Mouse (Mus musculus): Measurements from ENCODE around the gene Pip4k2c. TPM values are rescaled to one million over a fixed set of nuclear protein-coding genes. Genes with fewer than 3 reads are reported as not detected.
A peak's percentile ranks its signal among the peaks of the same experiment; 100 is the strongest.
"Not testable (repeated sequence)": the region's sequence is repeated elsewhere in the genome, so short reads cannot be mapped to it uniquely, and the experiment has no call there.

Gene Pip4k2c
- total RNA-seq, 2 experiments from 2014 or later, result 7.6 to 7.9 TPM

GRCm38 (mm10) chr10:127203106-127203505 is 8.3 kb downstream of the Pip4k2c start:
- H3K4me3 ChIP-seq, result no peak overlapping the region
- DNase-seq, result no peak
- intact Hi-C loops (cut with DNase I), result no loop called here
- H3K27ac ChIP-seq, result no peak overlapping the region
- no peak for TF ChIP-seq CTCF (IDR thresholded peaks at IDR 0.05)

GRCm38 (mm10) chr10:127200279-127200678 is 11.1 kb downstream of the Pip4k2c start:
- H3K4me3 ChIP-seq, result no peak overlapping the region
- no peak for DNase-seq
- TF ChIP-seq CTCF (IDR thresholded peaks at IDR 0.05), result no peak
- intact Hi-C loops (cut with DNase I), result no loop called here
- no peak overlapping the region for H3K27ac ChIP-seq

GRCm38 (mm10) chr10:127199474-127199873 is 11.9 kb downstream of the Pip4k2c start:
- no peak for DNase-seq
- intact Hi-C loops (cut with DNase I), result no loop called here
- no peak overlapping the region; the same call in 1 of the 2 replicates for H3K27ac ChIP-seq
- TF ChIP-seq CTCF (IDR thresholded peaks at IDR 0.05), result no peak
- H3K4me3 ChIP-seq, result no peak overlapping the region

GRCm38 (mm10) chr10:127199068-127199467 is 12.3 kb downstream of the Pip4k2c start:
- Histone ChIP-seq H3K27ac (peak overlapping the region; percentile 93), H3K4me3 (no peak overlapping the region)
- intact Hi-C loops (cut with DNase I), result no loop called here
- DNase-seq, result no peak
- TF ChIP-seq CTCF (IDR thresholded peaks at IDR 0.05), result no peak

- TF ChIP-seq CTCF (IDR thresholded peaks at IDR 0.05), result no peak
- peak overlapping the region; percentile 93 for H3K27ac ChIP-seq
- DNase-seq, result no peak
- no peak overlapping the region for H3K4me3 ChIP-seq
- intact Hi-C loops (cut with DNase I), result no loop called here
Measured at GRCm38 (mm10) chr10:127198492-127198891, 12.9 kb downstream of the Pip4k2c start.

- no peak for TF ChIP-seq CTCF (IDR thresholded peaks at IDR 0.05)
- peak overlapping the region; percentile 93 for H3K27ac ChIP-seq
- intact Hi-C loops (cut with DNase I), result no loop called here
- no peak overlapping the region for H3K4me3 ChIP-seq
- DNase-seq, result no peak
Measured at GRCm38 (mm10) chr10:127197505-127198110, 13.8 kb downstream of the Pip4k2c start.

GRCm38 (mm10) chr10:127197104-127197503 is 14.3 kb downstream of the Pip4k2c start:
- H3K27ac ChIP-seq, result peak overlapping the region; percentile 93
- TF ChIP-seq CTCF (IDR thresholded peaks at IDR 0.05), result no peak
- intact Hi-C loops (cut with DNase I), result no loop called here
- no peak for DNase-seq
- H3K4me3 ChIP-seq, result no peak overlapping the region

GRCm38 (mm10) chr10:127196392-127196791 is 15.0 kb downstream of the Pip4k2c start:
- peak overlapping the region; percentile 93 for H3K27ac ChIP-seq
- no peak for TF ChIP-seq CTCF (IDR thresholded peaks at IDR 0.05)
- peak overlapping the region; percentile 92 for H3K4me3 ChIP-seq
- peak; percentile 79 for DNase-seq
- intact Hi-C loops (cut with DNase I), result no loop called here

- intact Hi-C loops (cut with DNase I), result no loop called here
- no peak for TF ChIP-seq CTCF (IDR thresholded peaks at IDR 0.05)
- Histone ChIP-seq H3K27ac (peak within 1 kb of the TSS; percentile 93), H3K4me3 (peak within 1 kb of the TSS; percentile 92)
- peak; percentile 67 for DNase-seq
Measured at GRCm38 (mm10) chr10:127195328-127196129, 15.9 kb downstream of the Pip4k2c start, which contains the start of gene Dtx3. TSS of gene Dtx3 (minus strand) at chr10:127195728.

- intact Hi-C loops (cut with DNase I), result no loop called here
- no peak for TF ChIP-seq CTCF (IDR thresholded peaks at IDR 0.05)
- Histone ChIP-seq H3K27ac (peak overlapping the region; percentile 93), H3K4me3 (peak overlapping the region; percentile 92)
- DNase-seq, result peak; percentile 83
Measured at GRCm38 (mm10) chr10:127194428-127195327, 16.7 kb downstream of the Pip4k2c start.

- Histone ChIP-seq H3K4me3 (peak overlapping the region; percentile 11), H3K27ac (peak overlapping the region; percentile 17; the same call in 1 of the 2 replicates)
- DNase-seq, result no peak
- no peak for TF ChIP-seq CTCF (IDR thresholded peaks at IDR 0.05)
- intact Hi-C loops (cut with DNase I), result no loop called here
Measured at GRCm38 (mm10) chr10:127193011-127193410, 18.4 kb downstream of the Pip4k2c start.

- peak overlapping the region; percentile 90; the same call in 1 of the 2 replicates for H3K27ac ChIP-seq
- intact Hi-C loops (cut with DNase I); DNase-seq; H3K4me3 ChIP-seq: not testable (repeated sequence)
Measured at GRCm38 (mm10) chr10:127192057-127192328, 19.4 kb downstream of the Pip4k2c start.
